8 mouse cellular contexts compared by ENCODE assay signal in genomic region chrX:94366670-94367241, GRCm38 (mm10). TPM values are rescaled to one million over a fixed set of nuclear protein-coding genes. Genes with fewer than 3 reads are reported as not detected.
DNase-seq lines count a peak whose midpoint lies in the region; ATAC-seq and TF ChIP-seq lines count a peak whose summit lies in the region.

Fam90a1b (minus strand) TSS chrX:94366777.
Apoo (plus strand) TSS chrX:94367117.

- no peaks in the 10 kb centered on the region for H3K36me3 ChIP-seq in heart, embryonic 12.5 days
- no peaks in the 10 kb centered on the region for H3K36me3 ChIP-seq in kidney, postnatal 0 days (ENCODE audit: insufficient read depth, low read length)
- no peaks in the 10 kb centered on the region for H3K36me3 ChIP-seq in liver, embryonic 11.5 days (ENCODE audit: control insufficient read depth, insufficient read depth, low read length)
- no peaks in the 10 kb centered on the region for H3K36me3 ChIP-seq in stomach, embryonic 14.5 days (ENCODE audit: control insufficient read depth, insufficient read depth, low read length)

- H3K9ac ChIP-seq in heart, embryonic 12.5 days: peak within 1 kb of the TSS; percentile 76
- peak within 1 kb of the TSS; percentile 64 for H3K9ac ChIP-seq in kidney, postnatal 0 days (ENCODE audit: low read depth, low read length)
- peak within 1 kb of the TSS; percentile 62 for H3K9ac ChIP-seq in liver, embryonic 11.5 days (ENCODE audit: low read depth, low read length)
- peak within 1 kb of the TSS; percentile 36; the same call in 1 of the 2 replicates for H3K9ac ChIP-seq in stomach, embryonic 14.5 days (replicated peaks; ENCODE audit: low read depth, low read length)

- H3K9me3 ChIP-seq in heart, embryonic 12.5 days (replicated peaks): 0 out of 2 replicates have a peak, but pooled peaks cover 3% of the 10 kb centered on the region
- no peaks in the 10 kb centered on the region for H3K9me3 ChIP-seq in kidney, postnatal 0 days (replicated peaks; ENCODE audit: low read length)
- H3K9me3 ChIP-seq in liver, embryonic 11.5 days (ENCODE audit: control insufficient read depth, low read length): no peaks in the 10 kb centered on the region
- no peaks in the 10 kb centered on the region for H3K9me3 ChIP-seq in stomach, embryonic 14.5 days (ENCODE audit: control insufficient read depth, low read depth, low read length)

- H3K4me2 ChIP-seq in heart, embryonic 12.5 days: peak within 1 kb of the TSS; percentile 65
- peak within 1 kb of the TSS; percentile 50 for H3K4me2 ChIP-seq in kidney, postnatal 0 days (ENCODE audit: low read length)
- peak within 1 kb of the TSS; percentile 50 for H3K4me2 ChIP-seq in liver, embryonic 11.5 days
- peak within 1 kb of the TSS; percentile 40 for H3K4me2 ChIP-seq in stomach, embryonic 14.5 days (replicated peaks; ENCODE audit: low read depth, low read length)

- peak within 1 kb of the TSS; percentile 70 for H3K4me3 ChIP-seq in heart, embryonic 12.5 days
- peak within 1 kb of the TSS; percentile 60 for H3K4me3 ChIP-seq in kidney, postnatal 0 days (replicated peaks; ENCODE audit: low read depth, low read length)
- peak within 1 kb of the TSS; percentile 67 for H3K4me3 ChIP-seq in liver, embryonic 11.5 days (ENCODE audit: low read depth, low read length)
- peak within 1 kb of the TSS; percentile 50 for H3K4me3 ChIP-seq in stomach, embryonic 14.5 days (ENCODE audit: low read depth, low read length)

- H3K4me1 ChIP-seq in heart, embryonic 12.5 days (replicated peaks): 0 out of 2 replicates have a peak, but pooled peaks cover 5% of the 10 kb centered on the region
- no peaks in the 10 kb centered on the region for H3K4me1 ChIP-seq in kidney, postnatal 0 days (replicated peaks; ENCODE audit: insufficient read depth, low read length)
- H3K4me1 ChIP-seq in liver, embryonic 11.5 days (replicated peaks; ENCODE audit: control insufficient read depth, insufficient read depth, low read length): 0 out of 2 replicates have a peak, but pooled peaks cover 2% of the 10 kb centered on the region
- H3K4me1 ChIP-seq in stomach, embryonic 14.5 days (ENCODE audit: control insufficient read depth, insufficient read depth, low read length): no peaks in the 10 kb centered on the region

- ATAC-seq in erythroid progenitor cell, adult 5-6 weeks (replicated peaks; ENCODE audit: low FRiP score, poor library complexity, severe bottlenecking): peak; percentile 100
- peak; percentile 99 for ATAC-seq in heart, embryonic 12.5 days (ENCODE audit: insufficient number of reproducible peaks, low FRiP score)
- ATAC-seq in kidney, postnatal 0 days (replicated peaks; ENCODE audit: low FRiP score, low read depth): peak; percentile 99
- ATAC-seq in liver, embryonic 11.5 days (replicated peaks; ENCODE audit: low FRiP score): peak; percentile 99
- ATAC-seq in stomach, embryonic 14.5 days (ENCODE audit: insufficient number of reproducible peaks, insufficient read depth, low FRiP score, low read depth): peak; percentile 99

- DNase-seq in CD4-positive helper T cell, adult 2 months (ENCODE audit: low read depth, low spot score): peak; percentile 97
- peak; percentile 89 for DNase-seq in brain, embryonic 18.5 days (ENCODE audit: low read depth, low spot score)
- peak; percentile 95 for DNase-seq in kidney, postnatal 0 days (ENCODE audit: low spot score)
- peak; percentile 91 for DNase-seq in liver, embryonic 11.5 days (ENCODE audit: low spot score)
- peak; percentile 97 for DNase-seq in naive thymus-derived CD4-positive, alpha-beta T cell, adult 2 months (ENCODE audit: low read depth)

- 19% methylated on average over 46 of the region's 46 CpGs for WGBS in heart, embryonic 12.5 days
- 19% methylated on average over 46 of the region's 46 CpGs for WGBS in kidney, postnatal 0 days
- 11% methylated on average over 46 of the region's 46 CpGs for WGBS in liver, embryonic 11.5 days
- WGBS in stomach, embryonic 14.5 days: 20% methylated on average over 42 of the region's 46 CpGs

- peak within 1 kb of the TSS; percentile 80 for H3K27ac ChIP-seq in heart, embryonic 12.5 days (ENCODE audit: poor library complexity, severe bottlenecking)
- peak within 1 kb of the TSS; percentile 68; the same call in 1 of the 2 replicates for H3K27ac ChIP-seq in kidney, postnatal 0 days
- H3K27ac ChIP-seq in liver, embryonic 11.5 days (ENCODE audit: low read depth, low read length): peak within 1 kb of the TSS; percentile 13; the same call in 1 of the 2 replicates
- H3K27ac ChIP-seq in stomach, embryonic 14.5 days (ENCODE audit: low read length): no peak within 1 kb of the TSS

- TF ChIP-seq CTCF in kidney, postnatal 0 days (IDR thresholded peaks at IDR 0.05; ENCODE audit: low read depth): peak; percentile 78

- H3K27me3 ChIP-seq in heart, embryonic 12.5 days (replicated peaks): peaks cover 38% of the 10 kb centered on the region
- H3K27me3 ChIP-seq in kidney, postnatal 0 days (ENCODE audit: insufficient read depth, low read length): 0 out of 2 replicates have a peak, but pooled peaks cover 5% of the 10 kb centered on the region
- peaks cover 53% of the 10 kb centered on the region for H3K27me3 ChIP-seq in liver, embryonic 11.5 days (replicated peaks; ENCODE audit: control insufficient read depth, insufficient read depth, low read length)
- H3K27me3 ChIP-seq in stomach, embryonic 14.5 days (ENCODE audit: control insufficient read depth, insufficient read depth, low read length): 0 out of 2 replicates have a peak, but pooled peaks cover 4% of the 10 kb centered on the region

RNA-seq across cellular contexts. Expression of gene Fam90a1b, which starts in this region (rescaled TPM):
- not detected in 2 replicates for total RNA-seq in erythroid progenitor cell, adult 5-6 weeks (2015; ENCODE audit: low replicate concordance)
- not detected in 2 replicates for total RNA-seq in erythroid progenitor cell, adult 5-6 weeks (2017; ENCODE audit: low replicate concordance)
- polyA plus RNA-seq in heart, embryonic 12.5 days (2016; fragmentation: Nextera tagmentation; extraction: Ambion mirVana): 0.15 TPM in 1 of 2 replicates, not detected in the other
- polyA plus RNA-seq in kidney, postnatal 0 days (2015; fragmentation: Nextera tagmentation; extraction: Ambion mirVana): 0.09 TPM in 1 of 2 replicates, not detected in the other
- not detected in 2 replicates for polyA plus RNA-seq in liver, embryonic 11.5 days (2014; fragmentation: Nextera tagmentation; extraction: Ambion mirVana)
- 0.13 and 0.18 TPM in 2 replicates for polyA plus RNA-seq in stomach, embryonic 14.5 days (2014; fragmentation: Nextera tagmentation; extraction: Ambion mirVana)

RNA-seq across cellular contexts. Expression of gene Apoo, which starts in this region (rescaled TPM):
- total RNA-seq in erythroid progenitor cell, adult 5-6 weeks (2015; ENCODE audit: low replicate concordance): 33.1 and 38.9 TPM in 2 replicates
- total RNA-seq in erythroid progenitor cell, adult 5-6 weeks (2017; ENCODE audit: low replicate concordance): 23.7 and 32.4 TPM in 2 replicates
- polyA plus RNA-seq in heart, embryonic 12.5 days (2016; fragmentation: Nextera tagmentation; extraction: Ambion mirVana): 165 and 171 TPM in 2 replicates
- polyA plus RNA-seq in kidney, postnatal 0 days (2015; fragmentation: Nextera tagmentation; extraction: Ambion mirVana): 170 and 171 TPM in 2 replicates
- polyA plus RNA-seq in liver, embryonic 11.5 days (2014; fragmentation: Nextera tagmentation; extraction: Ambion mirVana): 73.9 and 74.6 TPM in 2 replicates
- 75.0 and 77.3 TPM in 2 replicates for polyA plus RNA-seq in stomach, embryonic 14.5 days (2014; fragmentation: Nextera tagmentation; extraction: Ambion mirVana)
